26 mouse cellular contexts compared by ENCODE assay signal in the genomic region with DNA sequence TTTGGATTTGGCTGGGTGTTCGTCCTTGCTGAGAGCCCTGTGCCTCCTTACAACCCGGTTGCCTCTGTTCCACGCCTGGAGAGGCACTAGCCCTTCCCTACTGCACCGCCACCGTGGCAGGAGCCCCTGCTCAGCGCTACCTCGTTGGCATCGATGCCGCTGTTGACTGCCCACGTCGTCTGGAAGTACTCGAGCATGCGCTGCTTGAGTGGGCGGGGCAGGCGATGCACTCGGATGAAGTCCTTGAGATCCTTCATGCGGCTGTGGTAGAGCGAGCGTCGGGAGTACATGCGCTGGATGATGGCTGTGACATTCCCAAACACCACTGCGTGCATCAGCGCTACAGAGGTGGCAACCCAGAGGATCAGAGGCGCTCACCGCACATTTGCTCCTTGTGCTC. TPM values are rescaled to one million over a fixed set of nuclear protein-coding genes. Genes with fewer than 3 reads are reported as not detected.
DNase-seq lines count a peak whose midpoint lies in the region; ATAC-seq lines count a peak whose summit lies in the region.
"Had no signal": no experiment of that assay in that cellular context is flagged by ENCODE, and none has a peak within 500 bp of the region (broad histone marks: within the 10 kb centered on the region; RNA-seq: fewer than 3 reads in every experiment).

No protein-coding gene starts in this region.

- WGBS in lung, embryonic 16.5 days, result 25% methylated on average over 25 of the region's 25 CpGs

- no peaks in the 10 kb centered on the region for H3K9me3 ChIP-seq in lung, embryonic 16.5 days (ENCODE audit: control insufficient read depth, low read length)
- H3K9me3 ChIP-seq: embryonic facial prominence, embryonic 13.5 days; heart, embryonic 13.5 days; hindbrain, embryonic 13.5 days; kidney, embryonic 15.5 days; limb, embryonic 10.5 days had no signal

- H3K9ac ChIP-seq in lung, embryonic 16.5 days (ENCODE audit: low read length), result no peak overlapping the region
- H3K9ac ChIP-seq: embryonic facial prominence, embryonic 13.5 days; heart, embryonic 13.5 days; hindbrain, embryonic 13.5 days; kidney, embryonic 15.5 days; liver, postnatal 0 days had no signal

- 0 out of 2 replicates have a peak overlapping the region, but pooled peaks have one; percentile 19 for H3K4me2 ChIP-seq in lung, embryonic 16.5 days (ENCODE audit: low read depth, low read length)
- H3K4me2 ChIP-seq: embryonic facial prominence, embryonic 13.5 days; heart, embryonic 13.5 days; hindbrain, embryonic 13.5 days; kidney, embryonic 15.5 days had no signal

- DNase-seq in adrenal gland, postnatal 36 days, result peak; percentile 55 to 69
- no peak for DNase-seq in adrenal gland, adult 18-20 months (ENCODE audit: low spot score in 2 of 2)
- DNase-seq in lung, postnatal 4 days, result no peak
- DNase-seq in R1 (ENCODE audit: low read depth, low spot score), result peak; percentile 66
- peak; percentile 49 for DNase-seq in right cerebral cortex, postnatal 14 days
- DNase-seq in c-Kit-positive CD71-positive TER-119-positive erythroid progenitor cells, embryonic 14.5 days (ENCODE audit: low spot score), result no peak
- no peak for DNase-seq in spleen, adult 12 weeks (ENCODE audit: low spot score)
- DNase-seq: cerebellum, adult 9-11 months; liver, postnatal 0 days; lung, postnatal 14 days; thymus, adult 2 months had no signal

- H3K4me1 ChIP-seq in lung, embryonic 16.5 days (replicated peaks; ENCODE audit: control insufficient read depth, insufficient read depth, low read length), result no peaks in the 10 kb centered on the region
- H3K4me1 ChIP-seq: embryonic facial prominence, embryonic 13.5 days; heart, embryonic 13.5 days had no signal

- 0 out of 2 replicates have a peak, but pooled peaks cover 2% of the 10 kb centered on the region for H3K27me3 ChIP-seq in lung, embryonic 16.5 days (ENCODE audit: control insufficient read depth, insufficient read depth, low read depth, low read length)

- ATAC-seq in lung, embryonic 16.5 days (ENCODE audit: low read depth), result no peak
- ATAC-seq: forebrain, embryonic 14.5 days; inflammation-experienced regulatory T-cells, adult 6 months; liver, postnatal 0 days had no signal

- H3K4me3 ChIP-seq in lung, embryonic 16.5 days (ENCODE audit: low read length), result no peak overlapping the region
- H3K4me3 ChIP-seq: embryonic facial prominence, embryonic 13.5 days; heart, embryonic 13.5 days; hindbrain, embryonic 13.5 days; kidney, embryonic 15.5 days; limb, embryonic 10.5 days had no signal

- H3K27ac ChIP-seq in lung, embryonic 16.5 days (ENCODE audit: low read length), result no peak overlapping the region
- H3K27ac ChIP-seq: embryonic facial prominence, embryonic 13.5 days; heart, embryonic 13.5 days; hindbrain, embryonic 13.5 days; kidney, embryonic 15.5 days; limb, embryonic 10.5 days had no signal

- H3K36me3 ChIP-seq in lung, embryonic 16.5 days (ENCODE audit: control insufficient read depth, insufficient read depth, low read length), result no peaks in the 10 kb centered on the region
- H3K36me3 ChIP-seq: embryonic facial prominence, embryonic 13.5 days; heart, embryonic 13.5 days; kidney, embryonic 15.5 days; limb, embryonic 10.5 days had no signal

RNA-seq across cellular contexts. Expression of a gene that starts 10.3 kb away (rescaled TPM):
- under 1 TPM; 0.10 to 0.13 TPM for total RNA-seq in adrenal gland, postnatal 36 days (2021)
- total RNA-seq in adrenal gland, adult 18-20 months (2021), result under 1 TPM; 0.10 to 0.16 TPM
- polyA plus RNA-seq in lung, embryonic 16.5 days (2015; fragmentation: Nextera tagmentation; extraction: Ambion mirVana), result not detected in 2 replicates
- total RNA-seq: gastrocnemius, adult 18-20 months; granulocyte monocyte progenitor cell, adult 5-6 weeks; heart, postnatal 25 days; liver, adult 2 months had no signal
- polyA plus RNA-seq: heart, embryonic 13.5 days; limb, embryonic 10.5 days; liver, adult 2 months; liver, postnatal 0 days had no signal

RNA-seq across cellular contexts. Expression of a gene that starts 11.5 kb away (rescaled TPM):
- 100 to 1,000 TPM; 172 to 187 TPM for total RNA-seq in adrenal gland, postnatal 36 days (2021)
- 100 to 1,000 TPM; 189 TPM for total RNA-seq in adrenal gland, adult 18-20 months (2021)
- polyA plus RNA-seq in lung, embryonic 16.5 days (2015; fragmentation: Nextera tagmentation; extraction: Ambion mirVana), result 34.3 and 39.8 TPM in 2 replicates

RNA-seq across cellular contexts. Expression of a gene that starts 13.3 kb away (rescaled TPM):
- total RNA-seq in adrenal gland, postnatal 36 days (2021), result not detected
- not detected for total RNA-seq in adrenal gland, adult 18-20 months (2021)
- not detected in 2 replicates for polyA plus RNA-seq in lung, embryonic 16.5 days (2015; fragmentation: Nextera tagmentation; extraction: Ambion mirVana)
- total RNA-seq: gastrocnemius, adult 18-20 months; granulocyte monocyte progenitor cell, adult 5-6 weeks; heart, postnatal 25 days; liver, adult 2 months; neutrophil, adult 5-6 weeks had no signal
- polyA plus RNA-seq: embryonic facial prominence, embryonic 13.5 days; heart, embryonic 13.5 days; inflammation-experienced regulatory T-cells, adult 6 months; kidney, embryonic 15.5 days; limb, embryonic 10.5 days; liver, adult 2 months; liver, postnatal 0 days; stomach, embryonic 16.5 days had no signal

RNA-seq across cellular contexts. Expression of a gene that starts 21.3 kb away (rescaled TPM):
- 10 to 100 TPM; 18.8 to 25.8 TPM for total RNA-seq in adrenal gland, postnatal 36 days (2021)
- 10 to 100 TPM; 17.8 to 21.4 TPM for total RNA-seq in adrenal gland, adult 18-20 months (2021)
- polyA plus RNA-seq in lung, embryonic 16.5 days (2015; fragmentation: Nextera tagmentation; extraction: Ambion mirVana), result 6.2 and 6.8 TPM in 2 replicates

RNA-seq across cellular contexts. Expression of a gene that starts 35.8 kb away (rescaled TPM):
- not detected for total RNA-seq in adrenal gland, postnatal 36 days (2021)
- total RNA-seq in adrenal gland, adult 18-20 months (2021), result not detected
- polyA plus RNA-seq in lung, embryonic 16.5 days (2015; fragmentation: Nextera tagmentation; extraction: Ambion mirVana), result not detected in 2 replicates
- total RNA-seq: gastrocnemius, adult 18-20 months; granulocyte monocyte progenitor cell, adult 5-6 weeks; heart, postnatal 25 days; liver, adult 2 months; midbrain, postnatal 0 days; neutrophil, adult 5-6 weeks had no signal
- polyA plus RNA-seq: embryonic facial prominence, embryonic 13.5 days; forebrain, embryonic 14.5 days; hindbrain, embryonic 13.5 days; kidney, embryonic 15.5 days; liver, adult 2 months; midbrain, postnatal 0 days had no signal

Comparison
In these comparisons a context has a peak if more than half of its experiments do, and no peak if none do; other contexts are left out.
1. DNase-seq: peak in adrenal gland, postnatal 36 days (2 of 2), R1 (single experiment) and right cerebral cortex, postnatal 14 days (single experiment); none in adrenal gland, adult 18-20 months (0 of 2), lung, postnatal 4 days (0 of 2), c-Kit-positive CD71-positive TER-119-positive erythroid progenitor cells, embryonic 14.5 days (single experiment) and spleen, adult 12 weeks (single experiment).